Mouse (Mus musculus): ENCODE data around the gene Pde4c. TPM values are rescaled to one million over a fixed set of nuclear protein-coding genes. Genes with fewer than 3 reads are reported as not detected.

Gene Pde4c
- total and polyA plus RNA-seq, 3 experiments: 2.3 to 6.5 (median 4.7) TPM

DNA sequence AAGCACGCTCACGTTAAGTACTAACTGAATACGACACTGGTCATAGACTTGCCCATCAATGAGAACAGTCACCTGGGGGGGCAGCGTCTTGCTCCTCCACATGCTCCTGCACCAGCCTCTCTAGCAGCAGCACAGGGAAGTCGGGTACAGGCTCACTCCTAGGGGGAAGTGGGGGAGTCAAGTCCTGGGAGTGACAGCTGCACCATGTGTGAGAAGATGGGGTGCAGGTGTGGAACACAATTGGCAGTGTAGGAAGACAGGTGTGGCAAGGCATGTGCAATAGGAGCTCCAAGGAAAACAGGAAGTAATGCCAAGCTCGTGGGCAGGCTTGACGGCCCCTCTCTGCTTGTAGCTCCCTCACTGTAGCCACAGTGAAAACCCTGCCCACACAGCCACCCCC, 47.7 kb downstream of the Pde4c start:
- dilution Hi-C loops (cut with MboI; ENCODE audit: extremely low pct_ligation_motif_present, extremely low pct_unique_long_range_greater_than_20kb, low sequenced_read_pairs) (no loop called here), in situ Hi-C loops (cut with MboI; ENCODE audit: low pct_ligation_motif_present, low pct_unique_long_range_greater_than_20kb, low sequenced_read_pairs) (no loop called here)
- Histone ChIP-seq H3K27ac (ENCODE audit: insufficient read depth, low read depth) (no peak overlapping the region), H3K9ac (ENCODE audit: insufficient read depth, low read depth) (no peak overlapping the region), H3K79me2 (replicated peaks; ENCODE audit: control insufficient read depth, extremely low read depth, insufficient read depth, poor library complexity, severe bottlenecking) (0 out of 2 replicates have a peak, but pooled peaks cover 7% of the 10 kb centered on the region), H3K36me3 (replicated peaks in 1 of 2; ENCODE audit: control insufficient read depth in 1 of 2, insufficient read depth in 1 of 2, low read length in 1 of 2) (peaks cover 32 to 62% of the 10 kb centered on the region in 2 experiments), H3K4me3 (replicated peaks in 1 of 3; ENCODE audit: low read depth in 2 of 3, low read length in 2 of 3, poor library complexity in 1 of 3) (no peak overlapping the region), H3K4me1 (ENCODE audit: control insufficient read depth in 1 of 2, insufficient read depth in 2 of 2) (peaks cover 61 to 84% of the 10 kb centered on the region in 2 experiments), H3K27me3 (replicated peaks) (no peaks in the 10 kb centered on the region), H3K9me3 (replicated peaks; ENCODE audit: low read length) (no peaks in the 10 kb centered on the region), H3K4me2 (ENCODE audit: insufficient read depth, low read depth, poor library complexity, severe bottlenecking) (no peak overlapping the region)
- TF ChIP-seq EP300 (IDR thresholded peaks at IDR 0.05; ENCODE audit: low read length): no peak
- TF ChIP-seq JUND (conservative IDR thresholded peaks at IDR 0.05; ENCODE audit: low read depth, low read length): no peak
- no peak for TF ChIP-seq ZNF384 (IDR thresholded peaks at IDR 0.05; ENCODE audit: low read depth, low read length)
- TF ChIP-seq SMC3 (IDR thresholded peaks at IDR 0.05; ENCODE audit: low read depth, low read length): no peak
- no peak for TF ChIP-seq ELF1 (IDR thresholded peaks at IDR 0.05; ENCODE audit: low read depth, low read length)
- no peak for TF ChIP-seq POLR2A (IDR thresholded peaks at IDR 0.05; ENCODE audit: low read depth, low read length)
- TF ChIP-seq NELFE (IDR thresholded peaks at IDR 0.05; ENCODE audit: low read depth, low read length): no peak
- no peak for TF ChIP-seq ZMIZ1 (IDR thresholded peaks at IDR 0.05; ENCODE audit: low read depth, low read length)
- TF ChIP-seq MEF2A (IDR thresholded peaks at IDR 0.05; ENCODE audit: borderline replicate concordance, low read depth, low read length): no peak
- no peak for TF ChIP-seq NRF1 (IDR thresholded peaks at IDR 0.05; ENCODE audit: low read depth, low read length)
- TF ChIP-seq RAD21 (IDR thresholded peaks at IDR 0.05; ENCODE audit: low read depth, low read length): no peak
- no peak for TF ChIP-seq CHD1 (IDR thresholded peaks at IDR 0.05; ENCODE audit: low read depth, low read length)
- TF ChIP-seq CHD2 (IDR thresholded peaks at IDR 0.05; ENCODE audit: low read length): no peak
- no peak for TF ChIP-seq MAX (IDR thresholded peaks at IDR 0.05; ENCODE audit: low read length)
- no peak for TF ChIP-seq JUN (IDR thresholded peaks at IDR 0.05; ENCODE audit: insufficient read depth, low read depth, low read length)
- no peak for TF ChIP-seq E2F4 (IDR thresholded peaks at IDR 0.05; ENCODE audit: insufficient replicate concordance, low read depth, low read length)
- no peak for DNase-seq (ENCODE audit: extremely low read depth)

DNA sequence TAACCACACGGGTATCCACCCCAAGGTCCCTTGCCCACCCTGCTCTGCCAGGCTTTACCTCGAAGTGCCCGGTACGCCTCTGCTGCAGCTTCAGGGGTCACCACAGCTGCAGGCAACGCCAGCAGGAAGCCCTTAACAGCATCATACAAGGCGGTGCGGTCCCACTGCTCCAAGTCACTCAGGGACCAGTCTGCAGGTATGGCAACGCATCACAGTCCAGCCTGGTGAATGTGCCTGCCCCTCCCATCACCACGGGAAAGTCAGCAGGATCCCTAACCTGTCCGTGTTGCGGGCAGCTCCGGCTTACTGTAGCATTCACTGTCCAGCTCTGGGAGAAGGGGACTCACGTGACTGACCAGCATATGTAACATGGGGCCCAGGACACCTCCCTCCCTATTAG, 48.6 kb downstream of the Pde4c start:
- dilution Hi-C loops (cut with MboI; ENCODE audit: extremely low pct_ligation_motif_present, extremely low pct_unique_long_range_greater_than_20kb, low sequenced_read_pairs): no loop called here
- peaks cover 32 to 62% of the 10 kb centered on the region in 2 experiments for H3K36me3 ChIP-seq (replicated peaks in 1 of 2; ENCODE audit: control insufficient read depth in 1 of 2, insufficient read depth in 1 of 2, low read length in 1 of 2)

More for the DNA sequence above, 48.6 kb downstream of the Pde4c start:
- TF ChIP-seq NRF1 (IDR thresholded peaks at IDR 0.05; ENCODE audit: low read depth, low read length): no peak
- TF ChIP-seq MYC (IDR thresholded peaks at IDR 0.05; ENCODE audit: low read depth, low read length): no peak
- TF ChIP-seq MAFK (IDR thresholded peaks at IDR 0.05; ENCODE audit: insufficient replicate concordance, low read length): no peak
- TF ChIP-seq POLR2AphosphoS2 (IDR thresholded peaks at IDR 0.05; ENCODE audit: low read depth, low read length): no peak
- TF ChIP-seq JUN (IDR thresholded peaks at IDR 0.05; ENCODE audit: insufficient read depth, low read depth, low read length): no peak
- no peak for TF ChIP-seq KAT2A (IDR thresholded peaks at IDR 0.05; ENCODE audit: insufficient replicate concordance, low read length)
- no peak for TF ChIP-seq GABPA (IDR thresholded peaks at IDR 0.05; ENCODE audit: insufficient replicate concordance, low read depth, low read length)
- no peak for TF ChIP-seq USF2 (conservative IDR thresholded peaks at IDR 0.05; ENCODE audit: low read depth, low read length)
- TF ChIP-seq E2F4 (IDR thresholded peaks at IDR 0.05; ENCODE audit: insufficient replicate concordance, low read depth, low read length): no peak
- TF ChIP-seq EP300 (IDR thresholded peaks at IDR 0.05; ENCODE audit: low read length): no peak
- no peak for TF ChIP-seq TBP (conservative IDR thresholded peaks at IDR 0.05; ENCODE audit: low read depth, low read length)
- TF ChIP-seq ZKSCAN1 (IDR thresholded peaks at IDR 0.05; ENCODE audit: borderline replicate concordance, low read depth, low read length): no peak
- no peak for TF ChIP-seq MEF2A (IDR thresholded peaks at IDR 0.05; ENCODE audit: borderline replicate concordance, low read depth, low read length)
- TF ChIP-seq PAX5 (IDR thresholded peaks at IDR 0.05; ENCODE audit: low read length): no peak
- no peak for TF ChIP-seq IRF4 (IDR thresholded peaks at IDR 0.05; ENCODE audit: low read depth, low read length)
- TF ChIP-seq TCF12 (IDR thresholded peaks at IDR 0.05; ENCODE audit: low read depth, low read length): no peak
- Histone ChIP-seq H3K9me3 (replicated peaks; ENCODE audit: low read length) (no peaks in the 10 kb centered on the region), H3K79me2 (replicated peaks; ENCODE audit: control insufficient read depth, extremely low read depth, insufficient read depth, poor library complexity, severe bottlenecking) (0 out of 2 replicates have a peak, but pooled peaks cover 7% of the 10 kb centered on the region), H3K4me2 (ENCODE audit: insufficient read depth, low read depth, poor library complexity, severe bottlenecking) (no peak overlapping the region), H3K27me3 (replicated peaks) (no peaks in the 10 kb centered on the region), H3K4me1 (ENCODE audit: control insufficient read depth in 1 of 2, insufficient read depth in 2 of 2) (peaks cover 61 to 82% of the 10 kb centered on the region in 2 experiments), H3K4me3 (replicated peaks in 1 of 3; ENCODE audit: low read depth in 2 of 3, low read length in 2 of 3, poor library complexity in 1 of 3) (peak overlapping the region in 1 of 3 experiments; percentile 12), H3K9ac (ENCODE audit: insufficient read depth, low read depth) (no peak overlapping the region), H3K27ac (ENCODE audit: insufficient read depth, low read depth) (no peak overlapping the region)
- in situ Hi-C loops (cut with MboI; ENCODE audit: low pct_ligation_motif_present, low pct_unique_long_range_greater_than_20kb, low sequenced_read_pairs): no loop called here
- DNase-seq (ENCODE audit: extremely low read depth): no peak

Data from CH12.LX (cell line).